Mouse (Mus musculus): ENCODE data around the gene Phf21a.

Gene Phf21a

GRCm38 (mm10) chr2:92231706-92232105 lies 138.8 kb downstream of the Phf21a start:
- no peak for DNase-seq (ENCODE audit: low spot score in 2 of 2)

GRCm38 (mm10) chr2:92234768-92235332 lies 141.9 kb downstream of the Phf21a start:
- DNase-seq (ENCODE audit: low spot score in 2 of 2), result no peak

- DNase-seq (ENCODE audit: low spot score in 2 of 2), result no peak
Observed at GRCm38 (mm10) chr2:92240299-92240698, 147.4 kb downstream of the Phf21a start.

GRCm38 (mm10) chr2:92240816-92241215 lies 147.9 kb downstream of the Phf21a start:
- no peak for DNase-seq (ENCODE audit: low spot score in 2 of 2)

DNA sequence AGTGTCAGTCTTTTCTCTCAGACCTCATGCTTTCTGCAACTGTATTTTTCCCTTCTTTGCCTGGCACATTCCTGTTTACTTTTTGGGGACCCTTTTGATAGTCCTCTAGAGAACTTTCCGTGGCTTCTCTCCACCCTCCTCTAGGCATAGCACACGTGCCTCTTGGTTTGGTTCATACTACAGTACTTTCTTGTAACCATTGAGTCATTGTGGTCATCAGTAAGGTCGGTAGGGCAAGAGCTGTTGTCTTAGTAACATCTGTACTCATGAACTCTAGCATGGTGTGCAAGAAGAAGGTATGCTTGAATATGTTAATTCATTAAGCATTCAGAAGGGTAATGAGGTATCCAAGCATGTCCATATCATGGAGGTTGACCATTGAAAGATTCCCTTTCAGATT lies 148.4 kb downstream of the Phf21a start:
- no peak for DNase-seq (ENCODE audit: low spot score in 2 of 2)

DNA sequence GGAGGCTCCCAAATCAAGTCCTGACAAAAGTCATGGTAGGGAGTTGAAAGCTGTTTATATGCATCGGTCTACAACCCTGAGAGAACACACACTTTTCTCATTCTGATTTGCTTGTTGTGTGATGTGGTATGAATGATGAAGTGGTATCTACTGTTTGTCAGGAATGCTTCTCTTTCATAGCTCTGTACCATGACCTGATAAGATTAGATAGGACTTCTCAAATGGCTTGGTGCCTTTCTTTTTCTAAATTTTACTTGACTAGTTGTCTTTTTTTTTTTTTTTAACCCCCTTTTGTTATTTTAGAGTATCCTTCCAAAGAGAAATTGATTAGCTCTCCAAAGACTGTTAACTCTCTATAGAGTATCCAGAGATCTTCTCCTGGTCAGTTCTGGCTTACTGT lies 153.2 kb downstream of the Phf21a start:
- no peak for DNase-seq (ENCODE audit: low spot score in 2 of 2)

- DNase-seq (ENCODE audit: low spot score in 2 of 2), result no peak
Observed at GRCm38 (mm10) chr2:92247711-92248110, 154.8 kb downstream of the Phf21a start.

GRCm38 (mm10) chr2:92250472-92250871 lies 157.6 kb downstream of the Phf21a start:
- no peak for DNase-seq (ENCODE audit: low spot score in 2 of 2)

DNA sequence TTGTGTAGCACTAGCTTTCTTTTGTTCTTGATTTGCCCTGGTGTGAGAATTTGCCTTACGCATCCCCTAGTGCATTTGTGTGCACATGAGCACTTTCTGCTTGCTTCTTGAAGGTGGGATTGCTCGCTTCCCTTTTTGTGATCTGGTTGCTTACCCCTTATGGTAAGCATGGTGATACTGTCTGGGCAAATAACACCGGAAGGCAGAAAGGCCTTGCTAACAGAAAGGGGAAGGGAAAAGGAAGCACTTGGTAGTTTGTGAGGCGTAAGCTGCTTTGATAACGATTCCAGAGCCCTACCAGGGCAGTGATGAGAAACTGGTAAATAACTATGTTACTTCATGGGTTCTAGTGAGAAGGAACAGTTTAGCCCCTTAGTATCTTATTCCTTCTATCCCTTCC lies 160.9 kb downstream of the Phf21a start:
- DNase-seq (ENCODE audit: low spot score in 2 of 2), result no peak

DNA sequence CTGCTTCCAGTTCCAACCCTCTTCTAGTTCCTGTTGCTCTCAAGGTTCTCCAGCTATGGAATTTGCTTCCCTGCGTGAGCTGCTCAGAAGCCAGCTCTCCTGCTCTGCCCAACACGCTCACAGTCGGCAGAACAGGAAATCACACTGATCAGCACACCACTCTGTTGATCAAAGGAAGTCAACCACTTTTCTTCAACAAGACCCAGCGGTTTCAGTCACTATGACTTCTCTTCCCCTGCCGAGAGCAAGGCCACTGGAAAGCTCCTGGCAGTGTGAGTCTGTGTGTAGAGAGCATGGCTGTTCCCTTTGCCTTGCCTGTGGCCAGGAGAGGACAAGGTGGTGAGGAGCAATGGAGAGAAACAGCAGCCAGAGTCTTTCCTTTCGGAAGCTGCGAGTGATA lies 163.2 kb downstream of the Phf21a start:
- no peak for DNase-seq (ENCODE audit: low spot score in 2 of 2)

GRCm38 (mm10) chr2:92257372-92257956 lies 164.5 kb downstream of the Phf21a start:
- DNase-seq (ENCODE audit: low spot score in 2 of 2), result no peak

GRCm38 (mm10) chr2:92259924-92260323 lies 167.0 kb downstream of the Phf21a start:
- DNase-seq (ENCODE audit: low spot score in 2 of 2), result no peak

DNA sequence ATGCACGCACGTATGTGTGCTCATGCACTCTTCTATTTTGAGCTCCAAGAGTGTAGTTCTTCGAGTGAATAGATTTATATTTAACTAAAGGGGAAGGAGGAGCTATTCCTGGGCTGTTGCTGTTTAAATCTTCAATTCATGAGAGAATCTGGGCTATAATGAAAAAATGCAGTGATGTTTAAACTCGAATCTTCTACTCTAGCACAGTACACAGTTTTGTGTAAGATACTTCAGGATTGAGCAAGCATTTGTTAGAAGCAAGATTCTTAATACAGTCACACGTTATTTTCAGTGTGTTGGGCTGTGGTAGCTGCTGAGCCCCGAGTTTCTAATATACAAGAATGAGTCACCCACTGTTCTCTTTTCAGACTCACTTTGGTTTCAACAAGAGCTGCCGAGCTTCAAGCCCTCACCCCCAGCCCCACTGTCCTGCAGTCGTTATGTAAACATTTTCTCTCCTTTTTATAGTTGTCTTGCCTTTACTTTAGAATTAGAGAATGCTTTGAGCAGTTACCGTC lies 173.2 kb downstream of the Phf21a start:
- no peak for DNase-seq (ENCODE audit: low spot score in 2 of 2)

DNA sequence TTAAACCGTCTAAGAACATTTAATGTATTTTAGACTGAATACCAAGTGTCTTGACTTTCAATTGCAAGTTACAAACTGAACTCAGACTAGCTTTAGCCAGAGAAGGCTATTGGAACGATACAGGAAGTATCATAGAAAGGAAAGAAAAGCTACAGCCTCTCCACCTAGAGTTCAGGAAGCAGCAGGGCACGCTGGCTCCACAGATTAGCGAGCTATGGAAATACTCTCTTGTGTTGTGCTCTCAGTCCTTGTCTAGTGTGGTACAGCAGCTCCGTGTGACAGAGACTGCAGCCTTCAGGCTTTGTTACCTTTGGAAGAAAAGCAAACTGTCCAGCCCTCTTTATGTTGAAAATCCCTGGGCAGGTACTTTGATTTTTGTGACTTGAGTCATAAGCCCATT lies 176.3 kb downstream of the Phf21a start:
- DNase-seq (ENCODE audit: low spot score in 2 of 2), result no peak

DNA sequence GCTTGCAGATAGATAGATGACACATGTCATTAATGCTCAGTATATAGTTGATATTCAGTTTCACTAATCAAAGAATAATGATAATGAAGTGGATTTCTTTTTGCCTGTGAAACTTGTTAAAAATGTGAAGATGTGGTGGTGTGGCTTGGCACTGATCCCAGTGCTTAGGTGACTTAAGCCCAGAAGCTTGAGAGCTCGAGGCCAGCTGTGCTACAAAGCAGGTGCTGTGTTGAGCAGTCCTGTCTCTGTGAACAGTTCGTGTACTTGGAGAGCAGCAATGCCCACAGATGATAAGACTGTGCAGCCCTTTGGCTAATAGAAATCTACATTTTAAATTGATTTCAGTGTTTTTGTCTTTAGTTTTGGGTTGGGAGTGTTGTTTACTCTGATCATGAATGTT lies 179.6 kb downstream of the Phf21a start:
- no peak for DNase-seq (ENCODE audit: low spot score in 2 of 2)

- DNase-seq (ENCODE audit: low spot score in 2 of 2), result no peak
Observed at GRCm38 (mm10) chr2:92273101-92273801, 180.3 kb downstream of the Phf21a start.

- no peak for DNase-seq (ENCODE audit: low spot score in 2 of 2)
Observed at GRCm38 (mm10) chr2:92273802-92274183, 180.9 kb downstream of the Phf21a start.

DNA sequence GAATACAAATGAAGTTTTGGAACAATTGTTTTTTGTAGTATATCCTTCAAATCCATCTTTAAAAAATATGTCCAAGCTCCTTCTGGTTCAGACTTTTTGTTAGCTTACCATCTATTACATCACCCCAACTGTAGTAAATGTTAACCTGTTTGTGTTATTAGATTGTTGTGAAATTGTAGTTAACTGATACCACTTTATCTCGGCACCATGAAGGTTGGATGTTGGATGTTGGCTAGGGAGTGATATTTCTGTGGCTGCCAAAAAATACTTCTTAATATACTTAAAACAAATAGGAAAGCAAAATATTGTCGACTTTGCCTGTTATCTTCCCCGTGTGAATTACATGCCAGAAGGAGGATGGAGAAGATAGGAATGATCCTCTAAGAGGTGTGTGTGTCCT lies 184.9 kb downstream of the Phf21a start:
- no peak for DNase-seq (ENCODE audit: low spot score in 2 of 2)

DNA sequence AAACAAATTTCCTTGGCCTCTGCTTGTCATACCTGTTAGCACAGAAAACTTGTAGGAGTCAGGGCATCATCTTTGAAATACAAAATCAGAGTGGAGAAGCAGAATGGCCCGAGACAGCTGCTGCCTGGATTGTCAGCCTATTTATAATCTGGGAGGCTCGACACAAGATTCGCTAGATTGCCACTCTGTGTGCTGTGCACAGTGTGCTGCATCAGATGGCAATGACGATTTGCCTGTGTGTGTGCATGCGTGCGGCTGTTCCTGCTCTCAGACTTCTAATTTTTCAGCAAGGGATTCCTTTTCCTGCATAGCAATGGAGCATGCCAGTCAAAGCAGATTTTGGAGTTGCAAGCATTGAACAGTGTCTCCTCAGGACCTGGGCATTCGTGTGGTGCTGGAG lies 185.7 kb downstream of the Phf21a start:
- DNase-seq (ENCODE audit: low spot score in 2 of 2), result peak in 1 of 2 experiments; percentile 6

- DNase-seq (ENCODE audit: low spot score in 2 of 2), result no peak
Observed at GRCm38 (mm10) chr2:92279398-92279797, 186.5 kb downstream of the Phf21a start.

- peak in 1 of 2 experiments; percentile 69 for DNase-seq (ENCODE audit: low spot score in 2 of 2)
Observed at GRCm38 (mm10) chr2:92285597-92285996, 192.7 kb downstream of the Phf21a start.

DNA sequence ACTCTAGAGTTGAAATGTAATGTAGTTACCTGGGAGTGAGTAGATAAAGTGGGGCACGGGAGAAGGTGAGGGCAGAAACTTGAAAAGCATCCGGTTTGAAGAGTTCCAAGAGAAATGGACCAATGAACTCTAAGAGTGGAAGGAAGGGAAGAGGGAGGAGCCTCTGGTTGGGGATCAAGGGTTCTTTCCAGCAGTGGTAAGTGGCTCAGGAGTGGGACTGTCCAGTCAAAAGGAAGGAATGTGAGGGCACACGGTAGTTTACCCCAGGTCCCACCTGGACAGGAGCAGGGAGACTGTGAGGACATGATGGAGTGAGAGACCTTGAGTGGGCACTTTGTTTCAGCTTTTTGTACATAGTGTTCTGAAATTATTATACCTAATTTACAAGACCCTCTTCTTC lies 196.4 kb downstream of the Phf21a start:
- DNase-seq (ENCODE audit: low spot score in 2 of 2), result no peak

- DNase-seq (ENCODE audit: low spot score in 2 of 2), result no peak
Observed at GRCm38 (mm10) chr2:92291526-92291925, 198.6 kb downstream of the Phf21a start.
